Mouse (Mus musculus) neural tube, embryonic 11.5 days (tissue): ENCODE results near the gene Nkain4. TPM values are rescaled to one million over a fixed set of nuclear protein-coding genes. Genes with fewer than 3 reads are reported as not detected.

ENCODE experiments used
- ATAC-seq: fragments of 200-750 bp; cut with Nextera tagmentation; 2 replicates; pipeline ENCODE4 v1.8.0; 2017; ENCODE audit warnings: moderate number of reproducible peaks, mild to moderate bottlenecking, moderate TSS enrichment, moderate library complexity; ENCODE audit not compliant: insufficient read depth, low FRiP score, low TSS enrichment
- DNase-seq: peaks from one replicate; pipeline ENCODE4 v3.0.0-alpha.2; 2015; ENCODE audit warnings: low spot score
- H3K27ac ChIP-seq: fragments of 300-500 bp; sonication (generic); 2 replicates; pipeline ENCODE4 v1.5.1; 2014; ENCODE audit warnings: low read depth, mild to moderate bottlenecking, low read length
- H3K27me3 ChIP-seq: fragments of 300-500 bp; sonication (generic); 2 replicates; pipeline ENCODE4 v1.6.1; 2014; ENCODE audit warnings: mild to moderate bottlenecking, low read length, mixed read lengths; ENCODE audit not compliant: control insufficient read depth, insufficient read depth
- H3K36me3 ChIP-seq: fragments of 300-500 bp; sonication (generic); 2 replicates; pipeline ENCODE4 v1.6.1; 2014; ENCODE audit warnings: mild to moderate bottlenecking, low read length, moderate library complexity, mixed read lengths; ENCODE audit not compliant: control insufficient read depth, insufficient read depth
- H3K4me1 ChIP-seq: fragments of 300-500 bp; sonication (generic); 2 replicates; pipeline ENCODE4 v1.6.1; 2014; ENCODE audit warnings: low read length, mixed read lengths; ENCODE audit not compliant: control insufficient read depth, insufficient read depth
- H3K4me2 ChIP-seq: fragments of 300-500 bp; sonication (generic); 2 replicates; pipeline ENCODE4 v1.6.1; 2014; ENCODE audit warnings: low read depth, mild to moderate bottlenecking, moderate library complexity
- H3K4me3 ChIP-seq: fragments of 300-500 bp; sonication (generic); 2 replicates; pipeline ENCODE4 v1.5.1; 2014; ENCODE audit warnings: low read depth, low read length
- H3K9ac ChIP-seq: fragments of 300-500 bp; sonication (generic); 2 replicates; pipeline ENCODE4 v1.6.1; 2014; ENCODE audit warnings: mild to moderate bottlenecking, low read length
- H3K9me3 ChIP-seq: fragments of 300-500 bp; sonication (generic); 2 replicates; pipeline ENCODE4 v1.6.1; 2016; ENCODE audit warnings: low read length; ENCODE audit not compliant: control insufficient read depth
- WGBS: fragments of 180-500 bp; shearing (Covaris S2); extraction: QIAGEN DNeasy Blood & Tissue Kit; methylation state at CpG from one replicate; pipeline ENCODE4 v1.1.7; 2014; 5-methylcytosine and 5-hydroxymethylcytosine counted together
- polyA plus RNA-seq: library from polyadenylated mRNA; unstranded; fragments of >200 nt; fragmentation: Nextera tagmentation; extraction: Ambion mirVana; gene quantifications from 2 replicates; pipeline ENCODE4 v1.2.1, GENCODE M21; 2014

Gene Nkain4
- polyA plus RNA-seq, 1 experiment from 2014 or later, result 73.6 TPM

DNA sequence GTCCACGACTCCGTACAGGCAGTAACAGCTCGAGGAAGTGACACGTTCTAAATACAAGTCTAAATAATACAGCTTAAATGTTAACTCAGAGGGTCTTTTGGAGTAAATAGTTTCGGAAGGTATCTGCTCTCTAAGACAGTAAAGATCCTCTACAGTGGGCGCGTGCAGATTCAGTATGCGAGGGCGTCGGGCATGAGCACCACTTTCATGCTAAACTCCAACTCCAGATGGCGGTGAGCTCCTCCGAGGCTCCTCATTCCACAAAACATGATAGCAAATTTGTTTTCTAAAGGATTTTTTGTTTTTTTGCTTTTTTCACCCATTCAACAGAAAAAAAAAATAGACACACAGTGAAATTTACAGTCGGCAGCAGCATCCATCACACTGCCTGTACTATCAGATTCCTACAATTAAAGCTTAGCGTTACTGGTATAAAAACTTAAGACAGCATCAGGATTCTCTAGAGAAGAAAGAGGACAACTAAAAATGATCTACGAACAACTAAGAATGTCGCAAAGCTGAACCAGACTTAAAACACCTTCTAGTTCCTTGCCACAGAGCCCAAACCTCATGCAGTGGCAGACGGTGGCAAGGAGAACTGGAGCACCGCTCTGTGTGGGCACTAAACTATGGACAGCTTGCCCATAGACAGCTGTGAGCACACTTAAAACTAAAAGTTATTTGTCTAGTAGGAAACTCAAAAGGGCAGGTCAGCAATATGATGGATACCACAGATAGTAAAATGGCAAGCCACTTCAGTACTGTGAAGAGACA is 49.9 kb downstream of the Nkain4 start:
- WGBS, result 93% methylated on average over 18 of the region's 18 CpGs
- Histone ChIP-seq H3K27ac (no peak overlapping the region), H3K4me2 (no peak overlapping the region), H3K9ac (no peak overlapping the region), H3K4me1 (no peaks in the 10 kb centered on the region), H3K9me3 (no peaks in the 10 kb centered on the region), H3K36me3 (peaks cover 2% of the 10 kb centered on the region; the same call in 1 of the 2 replicates), H3K27me3 (no peaks in the 10 kb centered on the region), H3K4me3 (no peak overlapping the region)
- no peak for ATAC-seq
- DNase-seq, result no peak

DNA sequence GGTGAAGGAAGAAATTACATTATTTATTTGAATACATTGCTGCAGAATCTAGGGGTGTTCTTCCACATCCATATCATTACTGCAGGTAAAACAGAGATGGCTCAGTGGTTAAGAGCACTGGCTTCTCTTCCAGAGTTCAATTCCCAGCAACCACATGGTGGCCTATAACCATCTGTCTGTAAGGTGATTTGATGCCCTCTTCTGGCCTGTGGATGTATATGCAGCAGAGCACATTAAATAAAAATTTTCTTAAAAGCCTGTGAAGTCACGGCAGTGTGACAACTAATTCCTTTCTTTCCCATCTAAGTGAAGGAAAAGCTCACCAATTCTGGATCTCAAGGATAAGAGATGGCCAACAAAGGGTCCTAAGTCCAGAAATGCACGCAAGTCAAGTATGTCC is 52.4 kb downstream of the Nkain4 start:
- peak; percentile 60 for DNase-seq
- H3K27ac ChIP-seq, result no peak overlapping the region
- ATAC-seq, result no peak
- no peaks in the 10 kb centered on the region for H3K9me3 ChIP-seq
- no peak overlapping the region for H3K4me3 ChIP-seq
- 52% methylated on average over 2 of the region's 2 CpGs for WGBS
- H3K27me3 ChIP-seq, result no peaks in the 10 kb centered on the region
- peaks cover under 1% of the 10 kb centered on the region; the same call in 1 of the 2 replicates for H3K36me3 ChIP-seq
- no peak overlapping the region for H3K4me2 ChIP-seq
- no peak overlapping the region for H3K9ac ChIP-seq
- H3K4me1 ChIP-seq, result no peaks in the 10 kb centered on the region

DNA sequence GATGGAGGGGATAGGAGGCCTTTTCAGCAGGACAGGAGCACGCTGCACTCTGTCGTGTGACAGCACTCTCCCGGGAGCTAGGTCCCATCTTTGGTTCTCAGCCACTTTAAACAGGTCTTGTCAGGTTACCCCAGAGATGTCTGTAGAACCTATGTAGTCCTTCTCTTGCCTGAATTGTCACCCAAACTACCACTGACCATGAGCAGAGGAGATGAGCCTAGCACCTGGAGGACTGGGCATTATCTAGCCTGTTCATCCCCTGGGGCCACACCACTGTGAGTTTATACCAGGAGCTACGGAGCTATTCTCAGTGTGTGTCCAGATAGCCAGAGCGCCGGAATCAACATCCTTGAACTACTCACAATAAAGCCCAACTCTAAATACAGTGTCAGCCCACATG is 56.6 kb downstream of the Nkain4 start:
- no peaks in the 10 kb centered on the region for H3K9me3 ChIP-seq
- peaks cover 15% of the 10 kb centered on the region; the same call in 1 of the 2 replicates for H3K27me3 ChIP-seq
- ATAC-seq (no peak), DNase-seq (no peak)
- no peak overlapping the region for H3K4me2 ChIP-seq
- H3K4me1 ChIP-seq, result peaks cover 18% of the 10 kb centered on the region
- no peak overlapping the region for H3K4me3 ChIP-seq
- WGBS, result 81% methylated on average over 6 of the region's 6 CpGs
- no peak overlapping the region for H3K9ac ChIP-seq
- 0 out of 2 replicates have a peak overlapping the region, but pooled peaks have one; percentile 20 for H3K27ac ChIP-seq
- no peaks in the 10 kb centered on the region for H3K36me3 ChIP-seq

DNA sequence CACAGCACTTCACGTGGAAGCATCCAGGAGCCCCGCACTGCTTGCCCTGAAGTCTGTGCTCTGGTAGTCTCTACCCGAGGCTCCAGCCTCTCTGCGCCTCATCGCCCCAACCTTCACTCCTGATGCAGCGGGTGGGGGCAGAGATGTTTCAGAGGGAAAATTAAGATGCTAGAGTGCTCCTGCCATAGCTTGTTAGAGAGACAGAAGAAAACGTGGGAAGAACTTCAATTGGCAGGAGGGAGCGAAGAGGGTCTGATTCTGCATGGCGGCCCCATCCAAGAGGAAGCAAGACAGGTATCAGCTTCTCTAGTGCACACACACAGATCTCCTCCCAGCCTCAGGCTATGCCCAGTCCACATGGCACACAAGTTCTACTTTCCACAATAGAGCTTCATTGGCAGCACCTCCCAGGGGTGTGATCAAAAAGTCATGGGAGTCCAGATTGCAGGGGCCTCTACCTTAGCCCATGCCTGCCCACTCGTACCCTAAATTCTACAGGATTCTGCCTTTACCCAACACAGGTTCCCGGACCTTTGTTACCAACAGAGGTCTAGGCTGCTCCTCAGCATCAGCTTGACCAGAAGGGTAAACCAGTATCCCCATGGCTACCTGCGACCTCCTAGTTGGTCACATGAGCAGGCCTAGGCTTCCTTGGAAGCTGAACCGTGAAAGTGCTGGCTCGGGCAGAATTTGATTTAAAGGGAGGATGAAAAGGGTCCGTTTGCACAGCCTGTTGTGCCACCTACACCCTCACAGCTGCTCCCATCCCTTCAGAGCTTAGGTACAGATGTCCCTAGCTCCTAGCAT is 57.5 kb downstream of the Nkain4 start:
- Histone ChIP-seq H3K9ac (0 out of 2 replicates have a peak overlapping the region, but pooled peaks have one; percentile 99), H3K4me3 (no peak overlapping the region), H3K4me2 (no peak overlapping the region), H3K27ac (no peak overlapping the region), H3K27me3 (peaks cover 15% of the 10 kb centered on the region; the same call in 1 of the 2 replicates), H3K9me3 (no peaks in the 10 kb centered on the region), H3K4me1 (peaks cover 18% of the 10 kb centered on the region), H3K36me3 (no peaks in the 10 kb centered on the region)
- WGBS, result 73% methylated on average over 15 of the region's 15 CpGs
- DNase-seq, result no peak
- ATAC-seq, result no peak

DNA sequence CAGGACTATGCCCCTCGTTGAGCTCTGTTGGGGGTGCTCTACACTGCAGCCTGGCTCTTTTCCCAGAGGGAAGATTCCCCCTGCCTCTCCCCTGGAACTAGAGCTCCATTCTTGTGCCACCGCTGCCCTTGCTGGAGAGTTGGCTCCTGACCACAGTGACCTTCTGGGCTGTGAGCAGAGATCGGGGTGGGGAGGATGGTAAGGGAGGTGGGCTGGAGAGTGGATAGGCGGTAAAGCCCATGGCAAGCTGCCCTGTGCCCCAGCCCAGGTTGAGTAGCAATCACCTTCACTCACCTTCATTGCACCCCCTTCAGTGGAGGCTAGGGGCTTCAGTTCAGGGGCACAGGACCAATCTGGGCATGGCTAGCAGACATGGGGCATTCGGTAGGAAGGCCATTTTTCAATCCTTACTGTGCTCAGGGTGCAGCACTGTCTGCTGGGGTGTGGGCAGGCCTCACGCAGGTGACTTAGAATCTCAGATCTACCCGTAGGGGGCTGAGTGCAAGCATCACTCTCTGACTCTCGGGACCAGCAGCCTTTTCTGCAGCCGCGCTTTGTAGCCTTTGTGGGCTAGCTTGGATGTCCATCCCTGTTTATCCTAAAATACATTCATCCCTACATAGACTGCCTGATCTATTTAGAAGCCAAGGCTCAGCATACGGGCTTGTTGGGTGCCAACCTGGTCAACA is 58.5 kb downstream of the Nkain4 start:
- DNase-seq (no peak), ATAC-seq (no peak)
- H3K27ac ChIP-seq, result peak overlapping the region; percentile 39; the same call in 1 of the 2 replicates
- H3K9ac ChIP-seq, result peak overlapping the region; percentile 99
- peaks cover 23% of the 10 kb centered on the region; the same call in 1 of the 2 replicates for H3K27me3 ChIP-seq
- no peaks in the 10 kb centered on the region for H3K36me3 ChIP-seq
- H3K9me3 ChIP-seq, result no peaks in the 10 kb centered on the region
- 76% methylated on average over 11 of the region's 11 CpGs for WGBS
- H3K4me1 ChIP-seq, result peaks cover 18% of the 10 kb centered on the region
- H3K4me2 ChIP-seq, result peak overlapping the region; percentile 69
- no peak overlapping the region; the same call in 1 of the 2 replicates for H3K4me3 ChIP-seq

DNA sequence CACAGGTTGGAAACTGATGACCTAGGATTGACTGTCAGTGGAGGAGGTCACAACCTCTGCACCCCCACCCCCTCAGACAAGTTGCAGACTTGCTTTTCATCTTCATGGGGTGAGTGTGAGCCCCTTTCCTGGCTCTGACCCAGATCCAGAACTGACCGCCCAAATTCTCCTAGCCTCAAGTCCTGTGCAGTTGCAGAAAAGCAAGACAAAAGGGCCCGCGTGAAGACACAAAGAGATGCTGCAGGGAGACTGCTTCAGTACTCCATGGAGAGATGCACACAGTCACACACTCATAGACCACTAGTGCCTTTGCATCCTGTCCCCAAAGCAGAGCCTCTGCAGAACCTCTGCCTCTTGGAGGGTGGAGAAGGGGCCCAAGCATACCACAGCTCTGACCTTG is 59.2 kb downstream of the Nkain4 start:
- Histone ChIP-seq H3K9ac (peak overlapping the region; percentile 99), H3K27me3 (peaks cover 23% of the 10 kb centered on the region; the same call in 1 of the 2 replicates), H3K9me3 (no peaks in the 10 kb centered on the region), H3K36me3 (no peaks in the 10 kb centered on the region), H3K4me1 (peaks cover 20% of the 10 kb centered on the region), H3K4me3 (peak overlapping the region; percentile 84), H3K27ac (peak overlapping the region; percentile 54), H3K4me2 (peak overlapping the region; percentile 69)
- WGBS, result 85% methylated on average over 3 of the region's 3 CpGs
- DNase-seq (no peak), ATAC-seq (no peak)

DNA sequence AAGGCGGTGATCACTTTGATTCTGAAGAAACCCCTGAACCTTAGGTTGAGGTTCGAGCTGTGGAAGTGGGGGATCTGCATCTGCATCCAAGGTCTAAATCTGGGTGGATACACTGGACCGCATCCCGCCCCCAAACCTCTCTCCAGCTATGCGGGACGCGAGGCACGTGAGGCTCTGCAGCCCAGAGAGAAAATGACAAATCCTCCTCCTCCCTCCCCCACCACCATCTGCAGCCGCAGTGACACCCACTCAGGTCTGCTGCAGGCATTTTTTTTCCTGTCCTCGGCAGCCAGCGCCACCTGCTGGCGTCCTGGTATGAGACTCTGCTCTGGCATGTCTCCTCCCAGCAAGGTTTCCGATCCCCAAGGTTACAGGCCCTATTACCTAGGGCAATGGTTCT is 59.8 kb downstream of the Nkain4 start:
- 1% methylated on average over 13 of the region's 13 CpGs for WGBS
- Histone ChIP-seq H3K9me3 (no peaks in the 10 kb centered on the region), H3K36me3 (no peaks in the 10 kb centered on the region), H3K4me3 (peak overlapping the region; percentile 84), H3K27ac (peak overlapping the region; percentile 96), H3K4me2 (peak overlapping the region; percentile 69), H3K9ac (peak overlapping the region; percentile 99), H3K4me1 (peaks cover 25% of the 10 kb centered on the region), H3K27me3 (peaks cover 23% of the 10 kb centered on the region; the same call in 1 of the 2 replicates)
- DNase-seq, result peak; percentile 90
- peak; percentile 24 for ATAC-seq

DNA sequence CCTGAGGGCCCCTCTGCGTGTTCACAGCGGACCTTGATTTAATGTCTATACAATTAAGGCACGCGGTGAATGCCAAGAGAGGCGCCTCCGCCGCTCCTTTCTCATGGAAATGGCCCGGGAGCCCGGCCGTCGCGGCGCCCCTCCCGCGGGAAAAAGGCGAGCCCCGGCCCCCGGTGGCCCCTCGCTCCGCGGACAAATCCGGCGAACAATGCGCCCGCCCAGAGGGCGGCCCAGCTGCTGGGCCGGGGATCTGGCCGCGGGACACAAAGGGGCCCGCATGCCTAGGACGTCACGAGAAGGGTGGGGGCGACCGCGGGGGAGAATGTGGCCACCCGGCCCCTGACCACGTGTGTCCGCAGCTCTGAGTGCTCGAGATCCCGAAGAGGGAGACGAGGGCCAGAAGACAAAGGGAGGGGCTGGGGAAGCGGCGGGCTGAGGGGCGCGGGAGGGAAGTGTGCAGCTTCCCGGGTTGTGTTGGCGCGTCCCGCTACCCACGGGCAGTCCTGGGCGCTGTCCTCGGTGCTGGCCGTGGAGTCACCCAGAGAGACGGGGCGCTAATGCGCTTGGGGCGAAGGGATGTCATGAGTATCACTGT is 60.4 kb downstream of the Nkain4 start:
- peak overlapping the region; percentile 69 for H3K4me2 ChIP-seq
- peaks cover 25% of the 10 kb centered on the region for H3K4me1 ChIP-seq
- H3K27me3 ChIP-seq, result peaks cover 23% of the 10 kb centered on the region; the same call in 1 of the 2 replicates
- peak overlapping the region; percentile 99 for H3K9ac ChIP-seq
- WGBS, result under 1% methylated on average over 54 of the region's 57 CpGs
- peak overlapping the region; percentile 96 for H3K27ac ChIP-seq
- ATAC-seq (peak; percentile 60), DNase-seq (peak; percentile 86)
- peak overlapping the region; percentile 84 for H3K4me3 ChIP-seq
- H3K36me3 ChIP-seq, result no peaks in the 10 kb centered on the region
- no peaks in the 10 kb centered on the region for H3K9me3 ChIP-seq
